Mouse (Mus musculus): ENCODE results near the gene Gm28308. TPM values are rescaled to one million over a fixed set of nuclear protein-coding genes. Genes with fewer than 3 reads are reported as not detected.

The Gm28308 gene
- total and polyA plus RNA-seq, 2 experiments from 2014 or later = 2.2 TPM; not detected in 1

GRCm38 (mm10) chr6:52214271-52214670 is 1.1 kb upstream of the Gm28308 start:
- peaks cover 98% of the 10 kb centered on the region for H3K27me3 ChIP-seq (ENCODE audit: insufficient read depth, low read length)
- 11% methylated on average over 5 of the region's 5 CpGs for WGBS
- TF ChIP-seq CTCF (IDR thresholded peaks at IDR 0.05; ENCODE audit: low read depth) = no peak

GRCm38 (mm10) chr6:52212556-52213118 is 502 bp downstream of the Gm28308 start:
- Histone ChIP-seq H3K4me3 (ENCODE audit: low read length) (peak overlapping the region; percentile 11; the same call in 1 of the 2 replicates), H3K27me3 (ENCODE audit: insufficient read depth, low read length) (peaks cover 96% of the 10 kb centered on the region), H3K4me2 (ENCODE audit: low read depth, low read length) (no peak overlapping the region), H3K27ac (no peak overlapping the region), H3K9me3 (ENCODE audit: low read length) (no peaks in the 10 kb centered on the region), H3K9ac (replicated peaks; ENCODE audit: low read length) (no peak overlapping the region), H3K4me1 (ENCODE audit: insufficient read depth, low read length) (no peaks in the 10 kb centered on the region), H3K36me3 (ENCODE audit: insufficient read depth, low read length) (no peaks in the 10 kb centered on the region)
- 6% methylated on average over 22 of the region's 22 CpGs for WGBS
- TF ChIP-seq CTCF (IDR thresholded peaks at IDR 0.05; ENCODE audit: low read depth) = no peak
- no peak for ATAC-seq
- DNase-seq (ENCODE audit: low spot score) = no peak

More at GRCm38 (mm10) chr6:52214271-52214670, 1.1 kb upstream of the Gm28308 start:
- no peak overlapping the region for H3K27ac ChIP-seq
- no peaks in the 10 kb centered on the region for H3K9me3 ChIP-seq (ENCODE audit: low read length)
- no peak overlapping the region for H3K4me3 ChIP-seq (ENCODE audit: low read length)
- H3K4me2 ChIP-seq (ENCODE audit: low read depth, low read length) = no peak overlapping the region
- DNase-seq (ENCODE audit: low spot score) (no peak), ATAC-seq (no peak)
- no peaks in the 10 kb centered on the region for H3K36me3 ChIP-seq (ENCODE audit: insufficient read depth, low read length)
- no peaks in the 10 kb centered on the region for H3K4me1 ChIP-seq (ENCODE audit: insufficient read depth, low read length)
- no peak overlapping the region for H3K9ac ChIP-seq (replicated peaks; ENCODE audit: low read length)

GRCm38 (mm10) chr6:52211961-52212360 is 1.2 kb downstream of the Gm28308 start:
- H3K4me1 ChIP-seq (ENCODE audit: insufficient read depth, low read length) = no peaks in the 10 kb centered on the region
- WGBS = 6% methylated on average over 13 of the region's 13 CpGs
- ATAC-seq (no peak), DNase-seq (ENCODE audit: low spot score) (no peak)
- no peak overlapping the region for H3K4me3 ChIP-seq (ENCODE audit: low read length)
- H3K4me2 ChIP-seq (ENCODE audit: low read depth, low read length) = peak overlapping the region; percentile 25; the same call in 1 of the 2 replicates
- no peaks in the 10 kb centered on the region for H3K9me3 ChIP-seq (ENCODE audit: low read length)
- no peak overlapping the region for H3K27ac ChIP-seq
- no peak overlapping the region for H3K9ac ChIP-seq (replicated peaks; ENCODE audit: low read length)
- peaks cover 96% of the 10 kb centered on the region for H3K27me3 ChIP-seq (ENCODE audit: insufficient read depth, low read length)
- TF ChIP-seq CTCF (IDR thresholded peaks at IDR 0.05; ENCODE audit: low read depth) = no peak
- H3K36me3 ChIP-seq (ENCODE audit: insufficient read depth, low read length) = no peaks in the 10 kb centered on the region

GRCm38 (mm10) chr6:52211170-52211935 is 1.8 kb downstream of the Gm28308 start:
- Histone ChIP-seq H3K4me1 (ENCODE audit: insufficient read depth, low read length) (no peaks in the 10 kb centered on the region), H3K4me2 (ENCODE audit: low read depth, low read length) (peak overlapping the region; percentile 25; the same call in 1 of the 2 replicates)
- peak; percentile 77 for TF ChIP-seq CTCF (IDR thresholded peaks at IDR 0.05; ENCODE audit: low read depth)

GRCm38 (mm10) chr6:52209685-52210046 is 3.5 kb downstream of the Gm28308 start:
- Histone ChIP-seq H3K27ac (no peak overlapping the region), H3K9me3 (ENCODE audit: low read length) (no peaks in the 10 kb centered on the region), H3K27me3 (ENCODE audit: insufficient read depth, low read length) (peaks cover 86% of the 10 kb centered on the region), H3K4me3 (ENCODE audit: low read length) (peak overlapping the region; percentile 2; the same call in 1 of the 2 replicates), H3K4me2 (ENCODE audit: low read depth, low read length) (no peak overlapping the region), H3K4me1 (ENCODE audit: insufficient read depth, low read length) (no peaks in the 10 kb centered on the region), H3K36me3 (ENCODE audit: insufficient read depth, low read length) (no peaks in the 10 kb centered on the region), H3K9ac (replicated peaks; ENCODE audit: low read length) (no peak overlapping the region)
- DNase-seq (ENCODE audit: low spot score) (no peak), ATAC-seq (no peak)
- no peak for TF ChIP-seq CTCF (IDR thresholded peaks at IDR 0.05; ENCODE audit: low read depth)
- WGBS = 12% methylated on average over 12 of the region's 12 CpGs

More at GRCm38 (mm10) chr6:52211170-52211935, 1.8 kb downstream of the Gm28308 start:
- peak; percentile 90 for DNase-seq (ENCODE audit: low spot score)
- Histone ChIP-seq H3K4me3 (ENCODE audit: low read length) (peak overlapping the region; percentile 6; the same call in 1 of the 2 replicates), H3K27me3 (ENCODE audit: insufficient read depth, low read length) (peaks cover 95% of the 10 kb centered on the region), H3K36me3 (ENCODE audit: insufficient read depth, low read length) (no peaks in the 10 kb centered on the region), H3K9me3 (ENCODE audit: low read length) (no peaks in the 10 kb centered on the region), H3K9ac (replicated peaks; ENCODE audit: low read length) (no peak overlapping the region), H3K27ac (no peak overlapping the region)
- WGBS = 1% methylated on average over 37 of the region's 37 CpGs
- ATAC-seq = peak; percentile 50

GRCm38 (mm10) chr6:52208868-52209684 is 4.1 kb downstream of the Gm28308 start:
- Histone ChIP-seq H3K4me1 (ENCODE audit: insufficient read depth, low read length) (no peaks in the 10 kb centered on the region), H3K27me3 (ENCODE audit: insufficient read depth, low read length) (peaks cover 86% of the 10 kb centered on the region), H3K9ac (replicated peaks; ENCODE audit: low read length) (no peak overlapping the region), H3K4me3 (ENCODE audit: low read length) (peak overlapping the region; percentile 18), H3K9me3 (ENCODE audit: low read length) (no peaks in the 10 kb centered on the region), H3K36me3 (ENCODE audit: insufficient read depth, low read length) (no peaks in the 10 kb centered on the region), H3K27ac (no peak overlapping the region), H3K4me2 (ENCODE audit: low read depth, low read length) (peak overlapping the region; percentile 40)
- WGBS = 9% methylated on average over 18 of the region's 18 CpGs
- DNase-seq (ENCODE audit: low spot score) (no peak), ATAC-seq (no peak)
- TF ChIP-seq CTCF (IDR thresholded peaks at IDR 0.05; ENCODE audit: low read depth) = no peak
